Mouse (Mus musculus) sigmoid colon, adult 10 weeks (tissue): ENCODE data around the gene Fastkd3. TPM values are rescaled to one million over a fixed set of nuclear protein-coding genes. Genes with fewer than 3 reads are reported as not detected.

Source experiments
- polyA plus RNA-seq: library from polyadenylated mRNA; stranded (reverse); fragments of 350-450 nt; fragmentation: Illumina TruSeq; extraction: RNeasy Lipid Tissue Mini Kit (QIAGEN cat#74804); gene quantifications from one replicate; pipeline ENCODE4 v1.2.3, GENCODE M21; 2014; ENCODE audit warnings: low read depth, low replicate concordance

Fastkd3 gene
- 24.8 TPM for polyA plus RNA-seq

DNA sequence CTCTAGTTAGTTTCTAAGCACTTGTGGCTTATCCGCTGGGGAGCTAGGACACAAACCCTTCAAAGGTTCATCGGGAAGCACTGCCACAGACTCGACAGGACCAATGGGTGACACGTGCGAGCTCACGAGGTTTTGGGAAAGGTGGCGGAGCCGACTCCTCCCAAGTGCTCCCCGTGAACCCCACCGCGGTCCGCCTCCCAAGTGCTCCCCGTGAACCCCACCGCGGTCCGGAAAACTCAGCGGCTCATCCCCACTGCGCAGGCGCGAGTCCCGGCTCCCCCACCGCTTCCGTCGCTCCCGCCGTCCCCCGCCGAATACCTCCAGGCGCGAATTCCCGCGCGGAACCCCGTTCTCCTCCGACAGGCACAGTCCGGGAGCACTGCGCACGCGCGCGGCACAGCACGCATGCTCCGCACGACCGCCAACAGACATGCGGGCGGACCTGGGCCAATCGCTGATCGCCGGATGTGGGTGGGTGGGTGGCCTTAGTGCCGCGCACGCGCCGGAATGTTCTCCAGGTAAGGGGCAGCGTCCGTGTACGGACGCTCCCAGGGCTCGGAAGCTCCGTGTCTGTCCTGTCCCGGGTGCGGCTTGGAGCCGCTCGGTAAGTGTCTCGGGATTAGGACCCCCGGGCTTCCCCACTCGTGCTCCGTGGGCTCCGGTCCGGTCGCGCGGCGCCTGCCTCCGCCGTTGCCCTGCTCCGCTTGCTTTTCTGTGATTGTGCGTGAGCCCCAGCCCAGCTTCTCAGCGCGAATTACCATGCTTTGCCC is at the start of gene Fastkd3, which contains the start of gene Mtrr:
Fastkd3 (plus strand) TSS at position 488 of the 770 bp plus-strand sequence.
Mtrr (minus strand) TSS at position 403 of the 770 bp plus-strand sequence.

GRCm38 (mm10) chr13:68597199-68597598 is 15.2 kb downstream of the Fastkd3 start, which contains the start of gene 1700001L19Rik:
1700001L19Rik (plus strand) TSS chr13:68597421.

Other genes with a start within 250 kb of the Fastkd3 start
- 10.2 TPM for gene Mtrr, start 85 bp upstream of the Fastkd3 start, polyA plus RNA-seq
- not detected for gene 1700001L19Rik, start 15.2 kb downstream of the Fastkd3 start, polyA plus RNA-seq